Mouse (Mus musculus) lung, adult 2 months (tissue): ENCODE measurements around the gene Smg9.
A peak's percentile ranks its signal among the peaks of the same experiment; 100 is the strongest.

Source experiments
- CTCF ChIP-seq: fragments of 200-500 bp; IDR thresholded peaks from 2 replicates; pipeline ENCODE4 v1.5.1; 2011; ENCODE audit warnings: mild to moderate bottlenecking, low read length, control low read depth; ENCODE audit not compliant: insufficient read depth
- POLR2A ChIP-seq: fragments of 200-500 bp; IDR thresholded peaks from 2 replicates; pipeline ENCODE4 v1.6.1; 2011; ENCODE audit warnings: low read depth, mild to moderate bottlenecking, control low read depth, low read length, borderline replicate concordance; ENCODE audit errors: extremely low read depth

DNA sequence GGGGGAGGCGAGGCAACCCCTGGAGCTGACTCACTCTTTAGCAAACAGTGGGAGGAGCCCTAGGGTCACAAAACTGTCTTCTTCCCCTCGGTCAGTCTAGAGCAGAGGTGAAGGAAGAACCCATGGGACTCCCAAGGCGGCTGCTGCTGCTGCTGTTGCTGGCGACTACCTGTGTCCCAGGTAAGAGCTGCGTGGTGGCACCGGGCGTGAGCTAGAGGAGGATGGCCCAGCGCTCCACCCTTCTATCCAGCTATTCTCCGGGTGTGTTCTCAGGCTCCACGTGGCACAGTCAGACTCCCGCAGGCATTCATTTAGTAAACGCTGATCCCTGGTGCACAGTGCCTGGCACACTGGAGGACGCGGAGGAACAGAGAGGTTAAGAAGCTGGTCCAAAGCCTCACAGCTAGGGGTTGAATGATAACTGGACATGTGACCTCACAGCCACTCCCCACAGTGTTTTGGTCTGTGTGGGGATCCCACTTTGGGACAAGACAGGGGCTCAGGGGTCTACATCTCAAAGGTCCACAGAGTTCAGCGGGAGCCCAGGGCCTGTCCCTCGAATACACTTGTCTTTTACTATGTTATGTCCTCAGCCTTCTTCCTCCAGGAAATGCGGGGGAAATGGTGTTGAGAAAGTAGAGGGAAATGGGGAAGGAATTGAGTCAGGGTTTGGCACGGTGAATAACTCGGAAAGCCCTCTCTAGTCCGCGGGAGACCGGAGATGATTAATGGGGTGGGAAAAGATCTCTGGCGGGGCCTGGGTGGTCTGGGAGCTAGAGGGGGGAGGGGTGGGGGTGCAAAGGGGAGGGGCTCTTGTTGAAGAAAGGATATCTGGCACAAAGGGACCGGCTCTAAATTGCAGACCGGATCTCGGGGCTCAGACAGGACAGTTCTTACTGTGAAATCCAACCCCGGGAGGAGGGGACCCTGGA, 63.2 kb downstream of the Smg9 start, which contains the start of gene Plaur:
- TF ChIP-seq POLR2A = peak; percentile 67
- no peak for TF ChIP-seq CTCF
